Mouse (Mus musculus) pancreas, adult 10 weeks (tissue): ENCODE measurements around the gene Gm3147. TPM values are rescaled to one million over a fixed set of nuclear protein-coding genes. Genes with fewer than 3 reads are reported as not detected.

Experiments
- polyA plus RNA-seq: library from polyadenylated mRNA; stranded (reverse); fragments of 350-450 nt; fragmentation: Illumina TruSeq; extraction: RNeasy Lipid Tissue Mini Kit (QIAGEN cat#74804); gene quantifications from one replicate; pipeline ENCODE4 v1.2.3, GENCODE M21; 2015; ENCODE audit warnings: low read depth, low replicate concordance; ENCODE audit not compliant: insufficient read depth

The Gm3147 gene
- not detected for polyA plus RNA-seq

GRCm38 (mm10) chr5:94616242-94616641, at the start of gene Gm3147:
Gene Gm3147, minus strand, starts transcription at chr5:94616342.

GRCm38 (mm10) chr5:94648082-94648481, 31.9 kb upstream of the Gm3147 start, which contains the start of gene Gm6205:
Gene Gm6205, plus strand, starts transcription at chr5:94648382.

GRCm38 (mm10) chr5:94623679-94624078, 7.5 kb upstream of the Gm3147 start, which contains the start of gene Gm6509:
Gene Gm6509, plus strand, starts transcription at chr5:94623979.

Other genes with a start within 250 kb of the Gm3147 start
- not detected for gene Gm7682, start 170.6 kb downstream of the Gm3147 start, polyA plus RNA-seq
- not detected for gene Gm3139, start 90.1 kb downstream of the Gm3147 start, polyA plus RNA-seq
- not detected for gene Gm6509, start 7.6 kb upstream of the Gm3147 start, polyA plus RNA-seq
- gene Gm6205, start 32.0 kb upstream of the Gm3147 start, polyA plus RNA-seq = not detected
- gene Gm3183, start 249.1 kb upstream of the Gm3147 start, polyA plus RNA-seq = not detected